Mouse (Mus musculus): Measurements from ENCODE around the gene Pcsk6. TPM values are rescaled to one million over a fixed set of nuclear protein-coding genes. Genes with fewer than 3 reads are reported as not detected.

Pcsk6 gene
- total and polyA plus RNA-seq, 3 experiments: 0.01 TPM; not detected in 2

- peak; percentile 67 for DNase-seq (ENCODE audit: low read depth, low spot score)
- H3K27ac ChIP-seq (ENCODE audit: control insufficient read depth, low read depth, low read length): 0 out of 2 replicates have a peak overlapping the region, but pooled peaks have one; percentile 21
- H3K27me3 ChIP-seq (ENCODE audit: control insufficient read depth in 1 of 2, insufficient read depth in 2 of 2, low read length in 2 of 2): no peaks in the 10 kb centered on the region
- H3K9me3 ChIP-seq (replicated peaks; ENCODE audit: insufficient read depth, low read length): no peaks in the 10 kb centered on the region
- H3K4me3 ChIP-seq (ENCODE audit: control insufficient read depth in 1 of 2, insufficient read depth in 1 of 2, low read depth in 2 of 2, low read length in 2 of 2): no peak overlapping the region
- peaks cover 0 to 25% of the 10 kb centered on the region in 2 experiments; a peak in 2 of 4 replicates for H3K36me3 ChIP-seq (ENCODE audit: control insufficient read depth in 1 of 2, insufficient read depth in 2 of 2, low read length in 2 of 2)
- no peaks in the 10 kb centered on the region for H3K79me2 ChIP-seq (ENCODE audit: control insufficient read depth, insufficient read depth, low read length, poor library complexity)
- TF ChIP-seq ETS1 (IDR thresholded peaks at IDR 0.05; ENCODE audit: low read depth, low read length) (peak; percentile 29; the same call in 1 of the 2 replicates), SMC3 (IDR thresholded peaks at IDR 0.05; ENCODE audit: low read depth, low read length) (no peak), KAT2A (conservative IDR thresholded peaks at IDR 0.05; ENCODE audit: low read depth, low read length) (no peak), RCOR1 (IDR thresholded peaks at IDR 0.05; ENCODE audit: low read depth, low read length) (0 out of 2 replicates have a peak, but pooled peaks have one; percentile 41), TCF12 (IDR thresholded peaks at IDR 0.05; ENCODE audit: low read depth, low read length) (0 out of 2 replicates have a peak, but pooled peaks have one; percentile 10), USF2 (IDR thresholded peaks at IDR 0.05; ENCODE audit: borderline replicate concordance in 1 of 2, insufficient read depth in 1 of 2, low read depth in 1 of 2, low read length in 2 of 2) (no peak), GABPA (IDR thresholded peaks at IDR 0.05; ENCODE audit: low read depth, low read length) (no peak), EP300 (IDR thresholded peaks at IDR 0.05; ENCODE audit: low read depth in 1 of 2, low read length in 2 of 2) (peak in 1 of 2 experiments; percentile 43; a peak in 1 of 4 replicates), GATA1 (IDR thresholded peaks at IDR 0.05; ENCODE audit: low read depth, low read length) (peak; percentile 60)
- peaks cover 4 to 37% of the 10 kb centered on the region in 2 experiments for H3K4me1 ChIP-seq (ENCODE audit: control insufficient read depth in 1 of 2, insufficient read depth in 2 of 2, low read length in 2 of 2)
- no peak overlapping the region for H3K9ac ChIP-seq (ENCODE audit: control insufficient read depth, low read depth, low read length, poor library complexity, severe bottlenecking)
These were observed 23.4 kb downstream of the Pcsk6 start for GRCm38 (mm10) chr7:65884928-65885327.

DNA sequence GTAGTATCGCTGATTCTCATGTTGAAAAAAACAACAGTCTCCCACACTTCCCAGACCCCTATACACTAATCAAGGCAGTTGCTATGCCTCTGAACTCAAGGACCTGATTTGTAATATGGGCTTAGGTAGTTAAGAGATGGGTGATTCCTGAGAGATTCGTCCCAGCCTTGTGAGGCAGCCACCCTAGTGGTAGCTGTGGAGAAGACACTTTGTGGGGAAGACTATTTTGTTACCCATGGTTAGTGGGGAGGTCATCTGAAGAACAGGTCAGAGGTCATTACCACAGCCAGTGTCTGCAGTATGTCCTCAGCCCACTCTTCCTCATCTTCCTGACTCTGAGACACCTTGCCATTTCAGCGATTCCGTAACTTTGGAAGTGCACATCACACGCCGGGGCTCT lies 24.3 kb downstream of the Pcsk6 start:
- no peaks in the 10 kb centered on the region for H3K27me3 ChIP-seq (ENCODE audit: control insufficient read depth in 1 of 2, insufficient read depth in 2 of 2, low read length in 2 of 2)
- H3K4me1 ChIP-seq (ENCODE audit: control insufficient read depth in 1 of 2, insufficient read depth in 2 of 2, low read length in 2 of 2): peaks cover 4 to 30% of the 10 kb centered on the region in 2 experiments
- H3K79me2 ChIP-seq (ENCODE audit: control insufficient read depth, insufficient read depth, low read length, poor library complexity): no peaks in the 10 kb centered on the region
- TF ChIP-seq E2F4 (IDR thresholded peaks at IDR 0.05; ENCODE audit: borderline replicate concordance, low read depth, low read length) (no peak), HCFC1 (IDR thresholded peaks at IDR 0.05; ENCODE audit: low read depth, low read length) (no peak), RCOR1 (IDR thresholded peaks at IDR 0.05; ENCODE audit: low read depth, low read length) (no peak), CHD2 (IDR thresholded peaks at IDR 0.05; ENCODE audit: low read length) (no peak), MAFK (IDR thresholded peaks at IDR 0.05; ENCODE audit: borderline replicate concordance, low read depth, low read length) (no peak), CTCF (IDR thresholded peaks at IDR 0.05 in 2 of 3, conservative IDR thresholded peaks at IDR 0.05 in 1 of 3; ENCODE audit: control insufficient read depth in 1 of 3, insufficient read depth in 1 of 3, low read depth in 2 of 3, low read length in 3 of 3, poor library complexity in 1 of 3, severe bottlenecking in 1 of 3) (peak in 2 of 3 experiments; percentile 25 to 59; a peak in 4 of 6 replicates), MXI1 (IDR thresholded peaks at IDR 0.05; ENCODE audit: low read depth, low read length) (no peak)
- no peak overlapping the region for H3K9ac ChIP-seq (ENCODE audit: control insufficient read depth, low read depth, low read length, poor library complexity, severe bottlenecking)
- H3K27ac ChIP-seq (ENCODE audit: control insufficient read depth, low read depth, low read length): no peak overlapping the region
- peak; percentile 17 for DNase-seq (ENCODE audit: low read depth, low spot score)
- H3K9me3 ChIP-seq (replicated peaks; ENCODE audit: insufficient read depth, low read length): no peaks in the 10 kb centered on the region
- H3K4me3 ChIP-seq (ENCODE audit: control insufficient read depth in 1 of 2, insufficient read depth in 1 of 2, low read depth in 2 of 2, low read length in 2 of 2): no peak overlapping the region
- H3K36me3 ChIP-seq (ENCODE audit: control insufficient read depth in 1 of 2, insufficient read depth in 2 of 2, low read length in 2 of 2): peaks cover 0 to 18% of the 10 kb centered on the region in 2 experiments; a peak in 2 of 4 replicates
